Mouse (Mus musculus) erythroblast, embryonic 14.5 days (primary cell): Measurements from ENCODE around the gene Ptprn2.

Experiments used
- GATA1 ChIP-seq: IDR thresholded peaks from 2 replicates; pipeline ENCODE4 v1.6.1; 2012; ENCODE audit warnings: low read length, inconsistent platforms, mixed read lengths
- TAL1 ChIP-seq: IDR thresholded peaks from 3 replicates; pipeline ENCODE4 v1.6.1; 2012; ENCODE audit warnings: low read length, inconsistent platforms, mixed read lengths

DNA sequence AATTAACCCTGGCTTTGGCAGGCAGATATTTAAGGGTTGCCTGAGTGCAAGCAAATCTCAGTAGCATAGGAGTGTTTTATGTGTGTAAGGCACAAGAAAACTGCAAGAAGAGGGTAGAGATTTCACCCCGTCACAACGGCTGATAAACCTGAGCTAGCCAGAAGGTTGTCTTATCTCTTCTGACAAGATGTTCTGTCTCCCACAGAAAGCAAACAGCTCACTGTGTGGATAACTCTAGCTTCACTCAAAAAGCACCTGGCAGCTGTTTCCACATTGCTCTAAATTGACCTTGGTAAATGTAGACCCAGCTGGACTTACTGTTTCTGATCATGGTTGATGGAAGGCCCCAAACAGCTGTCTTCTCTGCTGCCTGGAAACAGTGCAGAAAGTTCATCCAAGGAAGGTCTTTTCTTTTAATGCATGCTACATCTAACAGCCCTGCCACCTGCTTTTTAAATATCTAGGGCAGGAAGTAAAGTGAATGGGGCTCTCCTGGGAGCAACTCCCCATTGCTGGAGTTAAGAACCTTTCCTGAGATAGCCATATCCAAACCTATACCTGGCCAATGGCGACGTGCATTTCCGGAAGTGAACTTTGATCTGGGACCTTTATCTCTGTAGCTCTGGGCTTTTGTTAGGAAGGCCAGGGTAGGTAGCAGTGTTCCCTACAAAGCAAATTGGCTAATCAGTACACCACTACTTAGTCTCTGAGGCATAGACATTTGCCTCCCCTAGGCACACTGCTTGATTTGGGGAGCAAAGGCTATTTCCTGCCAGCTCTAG is 5.2 kb downstream of the Ptprn2 start:
- TF ChIP-seq GATA1 (no peak), TAL1 (no peak)
